Mouse (Mus musculus): ENCODE data around the gene Dnase1l1.

- TF ChIP-seq CTCF (IDR thresholded peaks at IDR 0.05; ENCODE audit: low read depth, low read length), result no peak
- no peak for TF ChIP-seq POLR2A (IDR thresholded peaks at IDR 0.05; ENCODE audit: extremely low read depth, insufficient read depth, low read length)
These were observed 12.4 kb downstream of the Dnase1l1 start for GRCm38 (mm10) chrX:74269736-74270061.

All from liver, adult 2 months (tissue).